Mouse (Mus musculus): ENCODE data around the gene Cntrob. TPM values are rescaled to one million over a fixed set of nuclear protein-coding genes. Genes with fewer than 3 reads are reported as not detected.

The Cntrob gene
- polyA plus RNA-seq, 1 experiment from 2014 or later: 37.3 TPM

DNA sequence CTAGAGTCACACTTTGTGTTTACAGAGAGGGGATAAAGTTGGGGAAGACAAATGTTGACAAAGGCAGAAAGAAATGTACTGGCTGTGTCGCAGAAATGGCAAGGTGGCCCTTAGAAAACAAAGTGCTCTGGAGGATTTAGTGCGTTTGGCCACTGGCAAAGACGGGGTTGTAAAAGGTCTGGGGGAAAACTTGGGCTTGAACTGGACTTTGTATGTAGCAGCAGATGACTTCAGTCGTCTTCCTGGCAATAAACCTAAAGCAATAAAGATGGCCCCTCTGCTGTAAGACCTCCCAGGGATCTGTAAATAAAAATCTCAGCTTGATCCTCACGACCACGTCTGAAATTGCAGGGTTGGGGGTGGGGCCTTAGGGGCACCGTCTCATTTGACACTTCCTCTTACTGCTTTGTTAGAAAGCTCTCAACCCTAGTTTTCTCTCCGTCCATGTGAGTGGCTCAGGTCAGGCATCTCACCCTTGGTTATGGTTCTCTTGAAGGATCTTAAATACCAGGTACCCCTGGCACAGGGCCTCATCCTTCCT is 9.2 kb upstream of the Cntrob start:
- H3K36me3 ChIP-seq (replicated peaks): no peaks in the 10 kb centered on the region
- peak overlapping the region; percentile 86 for H3K27ac ChIP-seq (replicated peaks)
- 0 out of 2 replicates have a peak, but pooled peaks cover 4% of the 10 kb centered on the region for H3K9me3 ChIP-seq
- 31% methylated on average over 8 of the region's 8 CpGs for WGBS
- H3K27me3 ChIP-seq (replicated peaks; ENCODE audit: low read depth, poor library complexity, severe bottlenecking): peaks cover 45% of the 10 kb centered on the region
- DNase-seq (ENCODE audit: low spot score): no peak
- peaks cover 24% of the 10 kb centered on the region for H3K4me1 ChIP-seq
- peak overlapping the region; percentile 67 for H3K4me3 ChIP-seq

DNA sequence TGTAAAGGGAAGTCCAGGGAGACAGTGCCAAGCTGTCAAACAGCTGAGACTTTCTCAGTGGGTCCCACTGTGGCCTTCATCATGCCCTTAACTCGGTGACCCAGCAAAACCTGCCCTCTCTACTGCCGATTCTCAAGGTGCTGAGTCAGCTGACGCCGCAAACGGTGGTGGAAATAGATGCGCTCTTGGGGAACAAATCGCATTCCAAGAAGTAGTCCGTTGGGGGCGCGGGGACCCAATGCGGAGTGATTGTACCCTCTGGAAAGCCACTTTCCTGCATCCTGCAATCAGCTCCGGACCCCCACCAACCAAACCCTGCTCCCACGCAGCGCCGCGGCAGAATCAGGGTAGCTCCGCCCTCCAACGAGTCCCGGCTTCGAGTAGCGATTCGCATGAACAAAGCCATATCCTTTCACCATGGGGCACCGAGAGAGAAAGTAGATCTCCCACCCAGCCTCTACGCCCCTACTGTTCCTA is 8.4 kb upstream of the Cntrob start:
- Histone ChIP-seq H3K4me1 (peaks cover 30% of the 10 kb centered on the region), H3K36me3 (replicated peaks) (no peaks in the 10 kb centered on the region), H3K4me3 (peak overlapping the region; percentile 67), H3K27ac (replicated peaks) (peak overlapping the region; percentile 86), H3K27me3 (replicated peaks; ENCODE audit: low read depth, poor library complexity, severe bottlenecking) (peaks cover 53% of the 10 kb centered on the region), H3K9me3 (no peaks in the 10 kb centered on the region)
- WGBS: 2% methylated on average over 24 of the region's 24 CpGs
- DNase-seq (ENCODE audit: low spot score): peak; percentile 86

DNA sequence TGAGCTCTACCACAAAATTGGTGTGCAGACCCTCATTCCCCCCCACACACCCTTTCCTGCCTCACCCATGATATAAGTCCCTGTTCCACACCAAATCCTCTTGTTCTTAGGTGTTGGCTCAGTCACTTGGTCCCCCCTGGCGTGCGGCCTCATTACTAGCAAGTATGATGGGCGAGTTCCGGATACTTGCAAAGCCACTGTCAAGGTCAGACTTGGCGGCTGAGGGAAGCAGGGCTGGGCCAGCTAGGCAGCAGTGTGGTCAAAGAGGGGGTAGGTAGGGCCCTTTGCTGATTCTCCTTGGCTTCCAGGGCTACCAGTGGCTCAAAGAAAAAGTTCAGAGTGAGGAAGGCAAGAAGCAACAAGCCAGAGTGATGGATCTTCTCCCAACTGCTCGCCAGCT is 7.6 kb upstream of the Cntrob start:
- 91% methylated on average over 6 of the region's 6 CpGs for WGBS
- Histone ChIP-seq H3K4me1 (peaks cover 38% of the 10 kb centered on the region), H3K27me3 (replicated peaks; ENCODE audit: low read depth, poor library complexity, severe bottlenecking) (peaks cover 61% of the 10 kb centered on the region), H3K9me3 (no peaks in the 10 kb centered on the region), H3K4me3 (peak overlapping the region; percentile 67), H3K36me3 (replicated peaks) (no peaks in the 10 kb centered on the region), H3K27ac (replicated peaks) (no peak overlapping the region; the same call in 1 of the 2 replicates)
- DNase-seq (ENCODE audit: low spot score): no peak

DNA sequence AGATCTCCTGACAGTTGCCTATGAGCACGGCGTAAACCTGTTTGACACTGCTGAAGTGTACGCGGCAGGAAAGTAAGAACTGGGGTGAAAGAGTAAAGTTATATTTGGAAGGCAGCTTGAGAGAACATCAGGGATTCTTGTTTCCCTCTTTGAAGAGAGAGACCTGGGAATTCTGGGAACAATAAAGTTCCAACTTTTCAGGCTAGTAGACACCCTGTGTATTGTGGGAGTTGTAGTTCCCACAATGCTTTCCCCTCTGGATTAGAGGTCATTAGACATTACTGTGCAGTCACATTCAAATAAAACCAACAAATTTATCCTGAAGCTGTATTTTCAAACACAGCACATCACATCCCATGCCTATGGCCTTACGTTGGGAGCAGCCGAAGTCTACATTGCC is 4.9 kb upstream of the Cntrob start:
- Histone ChIP-seq H3K4me1 (peaks cover 59% of the 10 kb centered on the region), H3K36me3 (replicated peaks) (no peaks in the 10 kb centered on the region), H3K4me3 (no peak overlapping the region), H3K9me3 (no peaks in the 10 kb centered on the region), H3K27ac (replicated peaks) (no peak overlapping the region), H3K27me3 (replicated peaks; ENCODE audit: low read depth, poor library complexity, severe bottlenecking) (peaks cover 62% of the 10 kb centered on the region)
- 93% methylated on average over 6 of the region's 6 CpGs for WGBS
- DNase-seq (ENCODE audit: low spot score): no peak

DNA sequence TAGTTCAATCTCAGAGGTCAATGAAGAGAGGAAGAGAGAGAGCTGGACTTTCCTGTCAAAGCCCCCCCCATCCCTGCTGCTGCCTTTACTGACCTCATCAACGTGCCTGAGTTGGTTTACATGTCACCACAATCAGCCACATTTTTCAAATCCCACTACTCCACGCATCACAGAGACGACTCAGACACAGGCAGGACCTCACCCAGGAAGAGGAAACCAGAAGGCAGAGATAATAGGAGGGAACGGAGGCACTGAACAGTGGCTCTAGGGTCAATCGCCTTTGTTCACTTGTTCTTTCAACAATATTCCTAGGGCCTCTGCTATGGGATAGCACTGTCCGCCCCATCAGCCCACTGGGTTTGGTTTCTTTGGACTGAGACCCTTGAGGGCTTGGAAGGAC is 4.1 kb upstream of the Cntrob start:
- no peaks in the 10 kb centered on the region for H3K36me3 ChIP-seq (replicated peaks)
- peaks cover 58% of the 10 kb centered on the region for H3K4me1 ChIP-seq
- peak overlapping the region; percentile 78; the same call in 1 of the 2 replicates for H3K4me3 ChIP-seq
- 49% methylated on average over 6 of the region's 6 CpGs for whole genome bisulfite sequencing
- 0 out of 2 replicates have a peak overlapping the region, but pooled peaks have one; percentile 30 for H3K27ac ChIP-seq (replicated peaks)
- H3K27me3 ChIP-seq (replicated peaks; ENCODE audit: low read depth, poor library complexity, severe bottlenecking): peaks cover 62% of the 10 kb centered on the region
- DNase-seq (ENCODE audit: low spot score): no peak
- H3K9me3 ChIP-seq: no peaks in the 10 kb centered on the region

DNA sequence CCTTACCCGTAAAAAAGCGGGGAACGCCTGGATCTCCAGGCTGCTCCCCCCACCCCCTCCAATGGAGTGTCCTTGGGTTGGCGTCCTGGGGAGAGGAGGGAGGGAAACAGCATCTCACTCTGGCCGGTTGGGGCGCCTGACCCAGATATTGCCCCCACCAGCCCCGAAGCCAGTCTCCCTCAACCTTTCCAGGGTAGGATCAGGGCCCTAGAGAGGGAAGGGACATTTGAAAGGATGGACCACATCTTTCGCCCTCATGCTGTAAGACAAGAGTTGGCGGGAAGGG is 3.5 kb upstream of the Cntrob start:
- no peaks in the 10 kb centered on the region for H3K9me3 ChIP-seq
- peaks cover 58% of the 10 kb centered on the region for H3K4me1 ChIP-seq
- H3K27ac ChIP-seq (replicated peaks): no peak overlapping the region
- WGBS: 8% methylated on average over 9 of the region's 9 CpGs
- H3K27me3 ChIP-seq (replicated peaks; ENCODE audit: low read depth, poor library complexity, severe bottlenecking): peaks cover 62% of the 10 kb centered on the region
- H3K4me3 ChIP-seq: peak overlapping the region; percentile 78
- no peaks in the 10 kb centered on the region for H3K36me3 ChIP-seq (replicated peaks)
- no peak for DNase-seq (ENCODE audit: low spot score)

DNA sequence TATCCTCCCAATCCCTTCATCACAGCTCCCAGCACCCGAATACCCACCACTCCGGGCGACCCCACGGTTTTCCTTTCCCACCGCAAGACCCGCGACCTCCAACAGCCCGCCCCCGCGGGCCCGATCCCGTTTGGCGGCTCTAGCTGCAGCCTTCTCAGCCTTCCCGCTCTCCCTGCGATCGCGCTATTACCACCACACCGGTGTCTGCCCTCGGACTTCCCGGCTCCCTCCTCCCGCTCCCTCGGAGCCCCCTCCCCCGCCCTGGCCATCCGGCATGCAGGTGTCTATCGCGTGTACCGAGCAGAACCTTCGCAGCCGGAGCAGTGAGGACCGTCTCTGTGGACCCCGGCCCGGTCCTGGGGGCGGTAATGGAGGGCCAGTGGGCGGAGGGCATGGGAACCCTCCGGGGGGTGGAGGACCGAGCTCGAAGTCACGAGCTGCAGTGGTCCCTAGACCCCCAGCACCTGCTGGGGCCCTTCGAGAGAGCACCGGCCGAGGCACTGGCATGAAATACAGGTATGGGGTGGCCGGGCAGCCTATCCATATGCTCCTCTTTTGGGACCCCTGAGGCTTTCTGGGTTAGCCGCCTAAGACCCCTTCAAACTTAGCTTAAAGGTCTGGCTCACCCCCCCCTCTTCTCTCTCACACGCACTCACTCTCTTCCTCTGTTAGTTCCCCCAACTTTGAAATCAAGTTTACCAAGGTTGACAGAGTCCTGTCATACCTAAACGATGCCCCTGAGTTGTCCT is 3.0 kb upstream of the Cntrob start:
- DNase-seq (ENCODE audit: low spot score): no peak
- Histone ChIP-seq H3K27me3 (replicated peaks; ENCODE audit: low read depth, poor library complexity, severe bottlenecking) (peaks cover 59% of the 10 kb centered on the region), H3K27ac (replicated peaks) (peak overlapping the region; percentile 66), H3K4me1 (peaks cover 58% of the 10 kb centered on the region), H3K36me3 (replicated peaks) (no peaks in the 10 kb centered on the region), H3K9me3 (no peaks in the 10 kb centered on the region), H3K4me3 (peak overlapping the region; percentile 78)
- WGBS: 1% methylated on average over 45 of the region's 45 CpGs

DNA sequence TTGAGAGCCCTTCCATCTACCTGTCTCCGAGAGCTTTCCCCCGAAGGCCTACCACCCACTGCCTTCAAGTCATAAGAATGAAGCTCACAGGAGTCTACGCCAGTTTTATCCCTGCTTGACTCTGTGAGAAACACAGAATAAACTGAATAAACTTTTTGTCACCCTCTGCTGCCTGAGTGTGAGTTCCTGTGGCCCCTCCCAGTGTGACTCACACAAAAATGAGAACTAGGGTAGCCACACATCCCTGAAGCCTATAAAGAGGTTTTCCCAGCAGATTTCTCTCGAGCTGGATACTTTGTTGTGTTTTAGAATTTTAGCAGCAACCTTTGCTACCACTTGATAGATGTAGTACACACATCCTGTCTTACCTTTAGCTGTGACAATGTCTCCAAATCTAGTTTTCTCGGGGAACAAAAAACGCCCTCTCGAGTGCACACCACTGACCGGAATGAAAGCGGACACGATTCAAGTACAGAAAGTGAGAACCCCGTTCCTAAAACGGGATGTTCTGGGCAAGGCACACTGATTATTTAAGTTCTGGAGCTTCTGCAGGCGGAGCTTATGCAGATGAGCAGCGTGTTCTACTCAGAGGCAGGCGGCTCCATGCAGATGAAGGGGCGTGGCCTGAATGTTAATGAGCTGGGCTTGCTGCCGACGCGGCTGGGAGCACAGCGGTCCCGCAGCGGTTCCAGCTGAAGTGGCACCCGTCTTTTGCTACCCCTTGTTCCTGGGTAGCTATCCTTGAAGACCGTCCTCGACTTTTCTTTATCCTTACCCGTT is 2.2 kb upstream of the Cntrob start, which contains the start of gene Kcnab3:
Gene Kcnab3, plus strand, starts transcription at position 631 of the 780 bp plus-strand sequence.
- peaks cover 52% of the 10 kb centered on the region for H3K4me1 ChIP-seq
- H3K4me3 ChIP-seq: peak within 1 kb of the TSS; percentile 78
- peaks cover 51% of the 10 kb centered on the region for H3K27me3 ChIP-seq (replicated peaks; ENCODE audit: low read depth, poor library complexity, severe bottlenecking)
- DNase-seq (ENCODE audit: low spot score): peak; percentile 85
- no peaks in the 10 kb centered on the region for H3K9me3 ChIP-seq
- WGBS: 11% methylated on average over 26 of the region's 26 CpGs
- peak within 1 kb of the TSS; percentile 66 for H3K27ac ChIP-seq (replicated peaks)
- peaks cover 3% of the 10 kb centered on the region for H3K36me3 ChIP-seq (replicated peaks)

DNA sequence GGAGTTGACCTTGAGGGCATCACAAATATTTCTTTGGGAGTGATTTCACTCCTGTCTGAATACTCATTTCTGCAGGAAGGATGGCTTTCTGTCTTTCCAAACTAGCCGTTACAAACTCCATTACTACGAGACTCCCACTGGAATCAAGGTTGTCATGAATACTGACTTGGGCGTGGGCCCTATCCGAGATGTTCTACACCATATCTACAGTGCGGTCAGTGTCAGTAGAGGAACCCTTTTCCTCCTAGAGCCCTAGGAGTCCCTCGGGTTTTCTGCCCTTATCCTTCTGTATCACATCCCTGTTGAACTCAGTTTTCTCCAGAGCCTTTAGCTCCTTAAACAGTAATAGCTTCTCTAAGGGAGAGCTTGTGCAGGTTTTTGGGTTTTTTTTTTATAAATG is 1.2 kb upstream of the Cntrob start:
- WGBS: 82% methylated on average over 6 of the region's 6 CpGs
- Histone ChIP-seq H3K36me3 (replicated peaks) (peaks cover 14% of the 10 kb centered on the region), H3K4me3 (peak overlapping the region; percentile 78), H3K27ac (replicated peaks) (no peak overlapping the region), H3K27me3 (replicated peaks; ENCODE audit: low read depth, poor library complexity, severe bottlenecking) (peaks cover 40% of the 10 kb centered on the region), H3K4me1 (peaks cover 52% of the 10 kb centered on the region), H3K9me3 (no peaks in the 10 kb centered on the region)
- no peak for DNase-seq (ENCODE audit: low spot score)

DNA sequence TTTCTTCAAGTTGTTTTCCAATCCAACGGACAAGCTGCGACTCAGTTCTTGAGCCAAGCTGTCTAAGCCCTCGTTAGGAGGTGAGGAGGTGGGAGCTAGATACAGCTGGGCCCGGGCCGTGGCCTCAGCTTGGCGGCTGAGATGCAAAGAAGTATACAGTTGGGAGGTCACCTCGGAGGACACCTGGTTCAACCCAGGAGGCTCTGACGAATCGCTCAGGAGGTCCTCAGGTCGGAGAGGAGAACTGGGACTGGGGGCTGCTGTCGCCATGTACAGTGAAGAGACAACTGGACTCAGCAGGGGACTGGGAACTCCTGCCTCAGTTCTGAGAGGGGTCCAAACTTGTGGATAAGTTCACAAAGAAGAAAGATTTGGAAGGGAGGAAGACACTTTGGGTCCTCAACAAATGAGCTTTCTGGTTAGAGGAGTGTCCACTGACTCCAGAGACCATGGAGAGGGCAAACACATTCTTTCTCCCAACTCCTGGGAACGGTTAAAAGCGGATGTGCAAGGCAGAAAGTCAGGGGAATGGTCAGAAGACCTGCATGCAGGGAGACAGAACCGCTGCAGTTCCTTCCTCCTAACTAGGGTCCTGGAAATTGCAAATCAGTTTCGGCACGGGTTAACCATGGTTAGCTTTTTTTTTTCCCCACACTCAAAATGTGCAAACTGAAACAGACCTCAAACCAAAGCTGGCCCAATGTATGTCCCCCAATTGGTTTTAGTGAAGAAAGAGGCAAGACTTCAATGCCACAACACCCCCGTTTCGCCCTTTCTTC is 693 bp downstream of the Cntrob start:
- H3K9me3 ChIP-seq: no peaks in the 10 kb centered on the region
- H3K27ac ChIP-seq (replicated peaks): peak overlapping the region; percentile 96
- peak; percentile 17 for DNase-seq (ENCODE audit: low spot score)
- H3K36me3 ChIP-seq (replicated peaks): peaks cover 33% of the 10 kb centered on the region
- H3K4me3 ChIP-seq: peak overlapping the region; percentile 78
- peaks cover 52% of the 10 kb centered on the region for H3K4me1 ChIP-seq
- peaks cover 22% of the 10 kb centered on the region for H3K27me3 ChIP-seq (replicated peaks; ENCODE audit: low read depth, poor library complexity, severe bottlenecking)
- 33% methylated on average over 18 of the region's 18 CpGs for WGBS

DNA sequence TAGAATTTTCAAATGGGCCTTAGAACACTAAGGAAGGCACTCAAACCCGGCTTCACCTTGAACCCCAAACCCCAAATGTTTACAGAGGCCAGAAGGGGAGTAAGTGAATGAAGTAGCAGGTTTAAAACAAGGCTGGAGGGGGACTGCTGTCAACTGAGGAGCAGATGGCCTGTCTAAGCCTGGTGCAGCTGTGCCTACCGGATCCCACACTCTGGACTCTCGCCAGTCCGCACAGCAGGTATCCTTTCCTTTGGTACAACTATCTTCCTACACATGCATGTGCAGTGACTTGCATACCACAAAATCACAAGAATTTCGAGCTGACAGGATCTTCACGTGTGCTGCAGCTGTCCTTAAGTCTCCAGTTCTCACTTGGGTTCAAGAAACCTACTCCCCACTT is 1.6 kb downstream of the Cntrob start:
- H3K27me3 ChIP-seq (replicated peaks; ENCODE audit: low read depth, poor library complexity, severe bottlenecking): peaks cover 13% of the 10 kb centered on the region
- H3K4me3 ChIP-seq: peak overlapping the region; percentile 78
- peaks cover 41% of the 10 kb centered on the region for H3K36me3 ChIP-seq (replicated peaks)
- peaks cover 46% of the 10 kb centered on the region for H3K4me1 ChIP-seq
- no peaks in the 10 kb centered on the region for H3K9me3 ChIP-seq
- DNase-seq (ENCODE audit: low spot score): no peak
- no peak overlapping the region for H3K27ac ChIP-seq (replicated peaks)
- WGBS: 83% methylated on average over 6 of the region's 6 CpGs

DNA sequence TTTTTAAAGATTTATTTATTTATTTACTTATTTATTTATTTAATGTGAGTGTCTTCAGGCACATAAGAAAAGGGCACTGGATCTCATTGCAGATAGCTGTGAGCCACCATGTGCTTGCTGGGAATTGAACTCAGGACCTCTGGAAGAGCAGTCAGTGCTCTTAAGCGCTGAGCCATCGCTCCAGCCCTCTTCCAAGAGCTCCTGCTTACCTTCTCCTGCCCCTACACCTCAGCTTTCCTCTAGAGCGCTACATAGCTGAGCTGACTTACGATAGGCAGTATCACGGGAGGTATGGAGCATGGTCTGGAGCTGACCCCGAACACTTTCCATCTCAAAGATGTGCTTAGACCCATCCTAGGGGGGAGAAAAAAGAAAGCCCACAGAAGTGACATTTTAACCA is 2.0 kb downstream of the Cntrob start:
- Histone ChIP-seq H3K36me3 (replicated peaks) (peaks cover 45% of the 10 kb centered on the region), H3K27me3 (replicated peaks; ENCODE audit: low read depth, poor library complexity, severe bottlenecking) (peaks cover 9% of the 10 kb centered on the region), H3K9me3 (no peaks in the 10 kb centered on the region), H3K4me1 (peaks cover 42% of the 10 kb centered on the region), H3K4me3 (no peak overlapping the region), H3K27ac (replicated peaks) (no peak overlapping the region)
- no peak for DNase-seq (ENCODE audit: low spot score)
- WGBS: 92% methylated on average over 6 of the region's 6 CpGs
